8 mouse cellular contexts compared by ENCODE assay signal in genomic region chr14:50930377-50930753, GRCm38 (mm10). TPM values are rescaled to one million over a fixed set of nuclear protein-coding genes. Genes with fewer than 3 reads are reported as not detected.
DNase-seq lines count a peak whose midpoint lies in the region; ATAC-seq and TF ChIP-seq lines count a peak whose summit lies in the region.

No protein-coding gene starts in this region.

- in situ Hi-C loops in ES-E14 (cut with MboI; ENCODE audit: low sequenced_read_pairs in 2 of 2, unreplicated experiment in 2 of 2) = no loop called here

- peak overlapping the region; percentile 80 for H3K4me2 ChIP-seq in embryonic facial prominence, embryonic 15.5 days (replicated peaks)
- H3K4me2 ChIP-seq in intestine, embryonic 16.5 days (ENCODE audit: low read depth, low read length) = peak overlapping the region; percentile 78
- peak overlapping the region; percentile 84 for H3K4me2 ChIP-seq in lung, embryonic 16.5 days (ENCODE audit: low read depth, low read length)

- H3K4me3 ChIP-seq in ES-E14 (ENCODE audit: insufficient read depth in 1 of 2, low read depth in 1 of 2, low read length in 2 of 2, poor library complexity in 1 of 2, severe bottlenecking in 1 of 2) = peak overlapping the region; percentile 77 to 90
- H3K4me3 ChIP-seq in embryonic facial prominence, embryonic 15.5 days (replicated peaks) = peak overlapping the region; percentile 87
- H3K4me3 ChIP-seq in intestine, embryonic 16.5 days (ENCODE audit: low read length) = peak overlapping the region; percentile 97
- H3K4me3 ChIP-seq in lung, embryonic 16.5 days (ENCODE audit: low read length) = peak overlapping the region; percentile 94

- H3K4me1 ChIP-seq in ES-E14 (ENCODE audit: control insufficient read depth in 2 of 2, insufficient read depth in 2 of 2, low read length in 2 of 2, poor library complexity in 1 of 2) = peaks cover 4 to 7% of the 10 kb centered on the region in 2 experiments; a peak in 3 of 4 replicates
- peaks cover 30% of the 10 kb centered on the region for H3K4me1 ChIP-seq in embryonic facial prominence, embryonic 15.5 days
- H3K4me1 ChIP-seq in intestine, embryonic 16.5 days (ENCODE audit: control insufficient read depth, insufficient read depth, low read length) = peaks cover 26% of the 10 kb centered on the region
- peaks cover 22% of the 10 kb centered on the region for H3K4me1 ChIP-seq in lung, embryonic 16.5 days (replicated peaks; ENCODE audit: control insufficient read depth, insufficient read depth, low read length)

- peak; percentile 79 to 81 for DNase-seq in kidney, adult 8-10 months
- no peak for DNase-seq in kidney, adult 11 months
- no peak for DNase-seq in ES-E14 (ENCODE audit: low read depth, low spot score)
- DNase-seq in right cerebral cortex, postnatal 10 days (ENCODE audit: low spot score in 2 of 2) = peak; percentile 56 to 68
- no peak for DNase-seq in adrenal gland, postnatal 10 days

- WGBS in embryonic facial prominence, embryonic 15.5 days = under 1% methylated on average over 38 of the region's 38 CpGs
- under 1% methylated on average over 38 of the region's 38 CpGs for WGBS in intestine, embryonic 16.5 days
- 0% methylated on average over 21 of the region's 38 CpGs for WGBS in lung, embryonic 16.5 days

- H3K9me3 ChIP-seq in ES-E14 (ENCODE audit: control insufficient read depth, insufficient read depth, low read depth, low read length) = no peaks in the 10 kb centered on the region
- no peaks in the 10 kb centered on the region for H3K9me3 ChIP-seq in embryonic facial prominence, embryonic 15.5 days (replicated peaks)
- no peaks in the 10 kb centered on the region for H3K9me3 ChIP-seq in intestine, embryonic 16.5 days (ENCODE audit: control insufficient read depth, low read length)
- H3K9me3 ChIP-seq in lung, embryonic 16.5 days (ENCODE audit: control insufficient read depth, low read length) = no peaks in the 10 kb centered on the region

- peak overlapping the region; percentile 90 for H3K27ac ChIP-seq in ES-E14 (ENCODE audit: insufficient read depth, low read depth, low read length, poor library complexity, severe bottlenecking)
- H3K27ac ChIP-seq in embryonic facial prominence, embryonic 15.5 days (replicated peaks) = peak overlapping the region; percentile 90
- peak overlapping the region; percentile 95 for H3K27ac ChIP-seq in intestine, embryonic 16.5 days (ENCODE audit: low read length)
- H3K27ac ChIP-seq in lung, embryonic 16.5 days (ENCODE audit: low read length) = peak overlapping the region; percentile 90

- peak overlapping the region; percentile 90 for H3K9ac ChIP-seq in ES-E14 (ENCODE audit: insufficient read depth, low read depth, low read length, poor library complexity, severe bottlenecking)
- H3K9ac ChIP-seq in embryonic facial prominence, embryonic 15.5 days = peak overlapping the region; percentile 85
- peak overlapping the region; percentile 96 for H3K9ac ChIP-seq in intestine, embryonic 16.5 days (ENCODE audit: low read depth, low read length)
- peak overlapping the region; percentile 97 for H3K9ac ChIP-seq in lung, embryonic 16.5 days (ENCODE audit: low read length)

- peaks cover 31% of the 10 kb centered on the region for H3K36me3 ChIP-seq in ES-E14 (ENCODE audit: control insufficient read depth, insufficient read depth, low read length, poor library complexity, severe bottlenecking)
- peaks cover 35% of the 10 kb centered on the region for H3K36me3 ChIP-seq in embryonic facial prominence, embryonic 15.5 days
- peaks cover 17% of the 10 kb centered on the region for H3K36me3 ChIP-seq in intestine, embryonic 16.5 days (ENCODE audit: control insufficient read depth, insufficient read depth, low read length)
- peaks cover 22% of the 10 kb centered on the region for H3K36me3 ChIP-seq in lung, embryonic 16.5 days (ENCODE audit: control insufficient read depth, insufficient read depth, low read length)

- ATAC-seq in embryonic facial prominence, embryonic 15.5 days (ENCODE audit: insufficient number of reproducible peaks, low FRiP score, low TSS enrichment, low read depth) = no peak; the same call in 1 of the 2 replicates
- peak; percentile 83 for ATAC-seq in intestine, embryonic 16.5 days
- ATAC-seq in lung, embryonic 16.5 days (ENCODE audit: low read depth) = peak; percentile 51

- H3K27me3 ChIP-seq in embryonic facial prominence, embryonic 15.5 days = no peaks in the 10 kb centered on the region
- H3K27me3 ChIP-seq in intestine, embryonic 16.5 days (replicated peaks; ENCODE audit: control insufficient read depth, insufficient read depth, low read length) = no peaks in the 10 kb centered on the region
- no peaks in the 10 kb centered on the region for H3K27me3 ChIP-seq in lung, embryonic 16.5 days (ENCODE audit: control insufficient read depth, insufficient read depth, low read depth, low read length)

TF ChIP-seq in ES-E14, 5 proteins besides CTCF, POLR2A, EP300 and RAD21:
- TF ChIP-seq MAFK (IDR thresholded peaks at IDR 0.05; ENCODE audit: insufficient read depth, low read depth, low read length) (no peak), ZC3H11A (IDR thresholded peaks at IDR 0.05; ENCODE audit: borderline replicate concordance, low read depth, low read length) (no peak), HCFC1 (IDR thresholded peaks at IDR 0.05; ENCODE audit: borderline replicate concordance, insufficient read depth, low read length) (no peak), CHD2 (IDR thresholded peaks at IDR 0.05; ENCODE audit: low read depth, low read length) (no peak), ZNF384 (IDR thresholded peaks at IDR 0.05; ENCODE audit: low read depth, low read length) (no peak)

RNA-seq across cellular contexts. Expression of gene Pip4p1, which starts 0.3 kb away (rescaled TPM):
- 19.4 and 42.3 TPM in 2 replicates for total RNA-seq in ES-E14 (2012; rRNA removed)
- 53.8 and 57.4 TPM in 2 replicates for polyA plus RNA-seq in embryonic facial prominence, embryonic 15.5 days (2015; fragmentation: Nextera tagmentation; extraction: Ambion mirVana)
- 58.0 and 67.0 TPM in 2 replicates for polyA plus RNA-seq in intestine, embryonic 16.5 days (2015; fragmentation: Nextera tagmentation; extraction: Ambion mirVana)
- polyA plus RNA-seq in lung, embryonic 16.5 days (2015; fragmentation: Nextera tagmentation; extraction: Ambion mirVana) = 47.1 and 48.4 TPM in 2 replicates
- total RNA-seq in adrenal gland, postnatal 10 days (2021) = 10 to 100 TPM; 41.0 to 46.3 TPM

RNA-seq across cellular contexts. Expression of gene Pnp, which starts 0.5 kb away (rescaled TPM):
- total RNA-seq in ES-E14 (2012; rRNA removed) = 74.8 and 115 TPM in 2 replicates
- polyA plus RNA-seq in embryonic facial prominence, embryonic 15.5 days (2015; fragmentation: Nextera tagmentation; extraction: Ambion mirVana) = 55.5 and 56.7 TPM in 2 replicates
- polyA plus RNA-seq in intestine, embryonic 16.5 days (2015; fragmentation: Nextera tagmentation; extraction: Ambion mirVana) = 111 and 116 TPM in 2 replicates
- 68.8 and 73.1 TPM in 2 replicates for polyA plus RNA-seq in lung, embryonic 16.5 days (2015; fragmentation: Nextera tagmentation; extraction: Ambion mirVana)
- 10 to 100 TPM; 36.8 to 53.0 TPM for total RNA-seq in adrenal gland, postnatal 10 days (2021)

RNA-seq across cellular contexts. Expression of gene Apex1, which starts 5.6 kb away (rescaled TPM):
- 127 and 205 TPM in 2 replicates for total RNA-seq in ES-E14 (2012; rRNA removed)
- 187 and 190 TPM in 2 replicates for polyA plus RNA-seq in embryonic facial prominence, embryonic 15.5 days (2015; fragmentation: Nextera tagmentation; extraction: Ambion mirVana)
- 208 and 232 TPM in 2 replicates for polyA plus RNA-seq in intestine, embryonic 16.5 days (2015; fragmentation: Nextera tagmentation; extraction: Ambion mirVana)
- 171 and 177 TPM in 2 replicates for polyA plus RNA-seq in lung, embryonic 16.5 days (2015; fragmentation: Nextera tagmentation; extraction: Ambion mirVana)
- 10 to 100 TPM; 69.9 to 71.6 TPM for total RNA-seq in adrenal gland, postnatal 10 days (2021)

RNA-seq across cellular contexts. Expression of gene Osgep, which starts 5.7 kb away (rescaled TPM):
- 19.1 and 34.9 TPM in 2 replicates for total RNA-seq in ES-E14 (2012; rRNA removed)
- polyA plus RNA-seq in embryonic facial prominence, embryonic 15.5 days (2015; fragmentation: Nextera tagmentation; extraction: Ambion mirVana) = 155 and 158 TPM in 2 replicates
- 131 and 133 TPM in 2 replicates for polyA plus RNA-seq in intestine, embryonic 16.5 days (2015; fragmentation: Nextera tagmentation; extraction: Ambion mirVana)
- 153 and 171 TPM in 2 replicates for polyA plus RNA-seq in lung, embryonic 16.5 days (2015; fragmentation: Nextera tagmentation; extraction: Ambion mirVana)
- total RNA-seq in adrenal gland, postnatal 10 days (2021) = 10 to 100 TPM; 62.7 to 76.7 TPM

RNA-seq across cellular contexts. Expression of gene Gm49342, which starts 14.0 kb away (rescaled TPM):
- total RNA-seq in ES-E14 (2012; rRNA removed) = 25.4 and 26.2 TPM in 2 replicates
- not detected in 2 replicates for polyA plus RNA-seq in embryonic facial prominence, embryonic 15.5 days (2015; fragmentation: Nextera tagmentation; extraction: Ambion mirVana)
- polyA plus RNA-seq in intestine, embryonic 16.5 days (2015; fragmentation: Nextera tagmentation; extraction: Ambion mirVana) = not detected in 2 replicates
- not detected in 2 replicates for polyA plus RNA-seq in lung, embryonic 16.5 days (2015; fragmentation: Nextera tagmentation; extraction: Ambion mirVana)
- total RNA-seq in adrenal gland, postnatal 10 days (2021) = 10 to 100 TPM; 37.1 to 48.5 TPM

Comparison
In these comparisons a context has a peak if more than half of its experiments do, and no peak if none do; other contexts are left out.
1. DNase-seq: peak in kidney, adult 8-10 months (2 of 2) and right cerebral cortex, postnatal 10 days (2 of 2); none in kidney, adult 11 months (single experiment), ES-E14 (single experiment) and adrenal gland, postnatal 10 days (single experiment).
2. Peak in every context shown above with its lines, with median percentiles within 50 percentile points of each other: H3K27ac ChIP-seq, H3K4me3 ChIP-seq, H3K9ac ChIP-seq and H3K4me2 ChIP-seq.